Mouse (Mus musculus): ENCODE measurements around the gene Gfod1. TPM values are rescaled to one million over a fixed set of nuclear protein-coding genes. Genes with fewer than 3 reads are reported as not detected.

Gene Gfod1
- polyA plus RNA-seq, 1 experiment from 2014 or later: 0.50 TPM

DNA sequence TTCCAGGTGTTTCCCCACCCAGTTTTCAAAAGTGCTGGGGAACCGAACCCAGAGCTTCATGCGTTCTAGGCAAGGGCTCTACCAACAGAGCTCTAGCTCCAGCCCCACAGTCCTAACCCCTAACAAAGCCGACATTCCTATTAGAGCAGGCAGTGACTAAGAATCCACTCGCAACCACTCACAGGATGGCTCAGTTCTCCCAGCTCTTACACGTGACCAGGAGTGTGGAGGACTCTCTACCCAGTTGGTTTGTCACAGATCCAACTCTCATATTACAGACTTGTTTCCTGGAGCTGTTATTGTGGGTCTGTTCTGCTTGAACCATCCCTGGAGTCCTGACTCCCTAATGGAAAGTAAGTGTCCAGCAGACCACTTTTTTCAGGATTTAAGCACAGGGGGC is 40.3 kb downstream of the Gfod1 start:
- Histone ChIP-seq H3K27ac (ENCODE audit: low read depth, low read length) (no peak overlapping the region), H3K36me3 (ENCODE audit: control insufficient read depth, insufficient read depth) (no peaks in the 10 kb centered on the region), H3K4me1 (replicated peaks; ENCODE audit: control insufficient read depth, insufficient read depth, low read length) (no peaks in the 10 kb centered on the region), H3K4me3 (ENCODE audit: low read depth, low read length) (no peak overlapping the region), H3K9ac (ENCODE audit: low read depth, low read length) (no peak overlapping the region), H3K9me3 (ENCODE audit: control insufficient read depth) (no peaks in the 10 kb centered on the region), H3K27me3 (replicated peaks; ENCODE audit: control insufficient read depth, insufficient read depth, low read length) (no peaks in the 10 kb centered on the region), H3K4me2 (replicated peaks; ENCODE audit: low read depth) (no peak overlapping the region)
- WGBS: 82% methylated on average over 5 of the region's 5 CpGs
- no peak for ATAC-seq
- no peak for TF ChIP-seq CTCF (IDR thresholded peaks at IDR 0.05; ENCODE audit: low read depth)

GRCm38 (mm10) chr13:43262114-43262739 is 41.7 kb downstream of the Gfod1 start:
- Histone ChIP-seq H3K36me3 (ENCODE audit: control insufficient read depth, insufficient read depth) (no peaks in the 10 kb centered on the region), H3K27me3 (replicated peaks; ENCODE audit: control insufficient read depth, insufficient read depth, low read length) (no peaks in the 10 kb centered on the region), H3K9ac (ENCODE audit: low read depth, low read length) (no peak overlapping the region), H3K4me3 (ENCODE audit: low read depth, low read length) (no peak overlapping the region), H3K9me3 (ENCODE audit: control insufficient read depth) (no peaks in the 10 kb centered on the region), H3K4me2 (replicated peaks; ENCODE audit: low read depth) (no peak overlapping the region), H3K4me1 (replicated peaks; ENCODE audit: control insufficient read depth, insufficient read depth, low read length) (no peaks in the 10 kb centered on the region), H3K27ac (ENCODE audit: low read depth, low read length) (no peak overlapping the region)
- WGBS: 78% methylated on average over 11 of the region's 11 CpGs
- no peak for ATAC-seq
- TF ChIP-seq CTCF (IDR thresholded peaks at IDR 0.05; ENCODE audit: low read depth): no peak

- 39% methylated on average over 3 of the region's 3 CpGs for WGBS
- no peaks in the 10 kb centered on the region for H3K9me3 ChIP-seq (ENCODE audit: control insufficient read depth)
- H3K4me1 ChIP-seq (replicated peaks; ENCODE audit: control insufficient read depth, insufficient read depth, low read length): no peaks in the 10 kb centered on the region
- TF ChIP-seq CTCF (IDR thresholded peaks at IDR 0.05; ENCODE audit: low read depth): no peak
- no peaks in the 10 kb centered on the region for H3K27me3 ChIP-seq (replicated peaks; ENCODE audit: control insufficient read depth, insufficient read depth, low read length)
- no peak overlapping the region for H3K4me3 ChIP-seq (ENCODE audit: low read depth, low read length)
- no peaks in the 10 kb centered on the region for H3K36me3 ChIP-seq (ENCODE audit: control insufficient read depth, insufficient read depth)
- peak; percentile 77 for ATAC-seq
- H3K4me2 ChIP-seq (replicated peaks; ENCODE audit: low read depth): no peak overlapping the region; the same call in 1 of the 2 replicates
- H3K27ac ChIP-seq (ENCODE audit: low read depth, low read length): no peak overlapping the region
- H3K9ac ChIP-seq (ENCODE audit: low read depth, low read length): no peak overlapping the region
Observed at GRCm38 (mm10) chr13:43261287-43261686, 42.7 kb downstream of the Gfod1 start.

- no peak for ATAC-seq
- H3K4me1 ChIP-seq (replicated peaks; ENCODE audit: control insufficient read depth, insufficient read depth, low read length): no peaks in the 10 kb centered on the region
- no peaks in the 10 kb centered on the region for H3K27me3 ChIP-seq (replicated peaks; ENCODE audit: control insufficient read depth, insufficient read depth, low read length)
- no peak overlapping the region for H3K9ac ChIP-seq (ENCODE audit: low read depth, low read length)
- H3K27ac ChIP-seq (ENCODE audit: low read depth, low read length): no peak overlapping the region
- H3K9me3 ChIP-seq (ENCODE audit: control insufficient read depth): no peaks in the 10 kb centered on the region
- H3K36me3 ChIP-seq (ENCODE audit: control insufficient read depth, insufficient read depth): no peaks in the 10 kb centered on the region
- no peak overlapping the region for H3K4me3 ChIP-seq (ENCODE audit: low read depth, low read length)
- 83% methylated on average over 6 of the region's 6 CpGs for WGBS
- no peak for TF ChIP-seq CTCF (IDR thresholded peaks at IDR 0.05; ENCODE audit: low read depth)
- no peak overlapping the region; the same call in 1 of the 2 replicates for H3K4me2 ChIP-seq (replicated peaks; ENCODE audit: low read depth)
Observed at GRCm38 (mm10) chr13:43260731-43261130, 43.2 kb downstream of the Gfod1 start.

- Histone ChIP-seq H3K9ac (ENCODE audit: low read depth, low read length) (no peak overlapping the region), H3K27me3 (replicated peaks; ENCODE audit: control insufficient read depth, insufficient read depth, low read length) (no peaks in the 10 kb centered on the region), H3K4me3 (ENCODE audit: low read depth, low read length) (no peak overlapping the region), H3K9me3 (ENCODE audit: control insufficient read depth) (no peaks in the 10 kb centered on the region), H3K4me2 (replicated peaks; ENCODE audit: low read depth) (no peak overlapping the region), H3K27ac (ENCODE audit: low read depth, low read length) (no peak overlapping the region), H3K4me1 (replicated peaks; ENCODE audit: control insufficient read depth, insufficient read depth, low read length) (no peaks in the 10 kb centered on the region), H3K36me3 (ENCODE audit: control insufficient read depth, insufficient read depth) (no peaks in the 10 kb centered on the region)
- no peak for TF ChIP-seq CTCF (IDR thresholded peaks at IDR 0.05; ENCODE audit: low read depth)
- 91% methylated on average over 2 of the region's 2 CpGs for WGBS
- ATAC-seq: no peak
Observed at GRCm38 (mm10) chr13:43256447-43256846, 47.5 kb downstream of the Gfod1 start.

GRCm38 (mm10) chr13:43253526-43253925 is 50.4 kb downstream of the Gfod1 start:
- H3K36me3 ChIP-seq (ENCODE audit: control insufficient read depth, insufficient read depth): no peaks in the 10 kb centered on the region
- no peaks in the 10 kb centered on the region for H3K4me1 ChIP-seq (replicated peaks; ENCODE audit: control insufficient read depth, insufficient read depth, low read length)
- 56% methylated on average over 5 of the region's 5 CpGs for WGBS
- no peak overlapping the region for H3K9ac ChIP-seq (ENCODE audit: low read depth, low read length)
- H3K27ac ChIP-seq (ENCODE audit: low read depth, low read length): no peak overlapping the region
- H3K9me3 ChIP-seq (ENCODE audit: control insufficient read depth): no peaks in the 10 kb centered on the region
- ATAC-seq: no peak
- no peak overlapping the region for H3K4me3 ChIP-seq (ENCODE audit: low read depth, low read length)
- no peak for TF ChIP-seq CTCF (IDR thresholded peaks at IDR 0.05; ENCODE audit: low read depth)
- H3K4me2 ChIP-seq (replicated peaks; ENCODE audit: low read depth): no peak overlapping the region
- H3K27me3 ChIP-seq (replicated peaks; ENCODE audit: control insufficient read depth, insufficient read depth, low read length): no peaks in the 10 kb centered on the region
